28 mouse cellular contexts compared by ENCODE assay signal in the genomic region with DNA sequence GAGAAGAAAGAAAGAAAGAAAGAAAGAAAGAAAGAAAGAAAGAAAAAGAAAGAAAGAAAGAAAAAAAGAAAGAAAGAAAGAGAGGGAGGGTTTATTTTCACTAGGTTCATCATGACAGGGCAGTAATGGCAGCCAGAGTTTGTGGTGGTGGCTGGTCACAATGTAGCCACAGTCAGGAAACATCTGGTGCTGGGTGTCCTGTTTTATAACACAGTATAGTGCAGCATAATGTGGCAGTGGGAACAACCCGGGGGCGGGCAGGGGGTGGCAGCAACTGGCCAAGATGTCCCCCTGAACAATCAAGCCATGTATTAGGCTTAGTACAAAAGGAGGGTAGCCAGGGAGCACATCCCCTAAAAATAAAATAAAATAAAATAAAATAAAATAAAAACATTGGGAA. TPM values are rescaled to one million over a fixed set of nuclear protein-coding genes. Genes with fewer than 3 reads are reported as not detected.
"Had no signal": no experiment of that assay in that cellular context is flagged by ENCODE, and none has a peak within 500 bp of the region (broad histone marks: within the 10 kb centered on the region; RNA-seq: fewer than 3 reads in every experiment).

No protein-coding gene starts in this region.

- H3K27ac ChIP-seq: kidney, embryonic 15.5 days; limb, embryonic 12.5 days; limb, embryonic 15.5 days had no signal

- H3K9ac ChIP-seq: kidney, embryonic 15.5 days; limb, embryonic 12.5 days; limb, embryonic 15.5 days had no signal

- H3K4me1 ChIP-seq: limb, embryonic 12.5 days had no signal

- DNase-seq: kidney, adult 2 months; kidney, postnatal 10 days; layer of hippocampus, postnatal 36 days; left cerebral cortex, postnatal 4 days; lung, postnatal 14 days; lung, postnatal 4 days; midbrain, embryonic 14.5 days; thymus, adult 18-20 months; thymus, postnatal 36 days had no signal

- H3K4me2 ChIP-seq: kidney, embryonic 15.5 days; limb, embryonic 12.5 days; limb, embryonic 15.5 days; midbrain, embryonic 11.5 days had no signal

- H3K4me3 ChIP-seq: kidney, embryonic 15.5 days; limb, embryonic 12.5 days; limb, embryonic 15.5 days had no signal

- ATAC-seq: intestine, postnatal 0 days had no signal

- H3K36me3 ChIP-seq: kidney, embryonic 15.5 days; limb, embryonic 12.5 days; limb, embryonic 15.5 days had no signal

- H3K9me3 ChIP-seq: limb, embryonic 12.5 days; limb, embryonic 15.5 days had no signal

RNA-seq across cellular contexts. Expression of a gene that starts 3.7 kb away (rescaled TPM):
- polyA plus RNA-seq: small intestine, adult 2 months; spleen, adult 2 months had no signal

RNA-seq across cellular contexts. Expression of a gene that starts 29.3 kb away (rescaled TPM):
- total RNA-seq: layer of hippocampus, adult 8-10 months; layer of hippocampus, postnatal 10 days; layer of hippocampus, postnatal 36 days; left cerebral cortex, adult 8-10 months; left cerebral cortex, postnatal 14 days; left cerebral cortex, postnatal 4 days; megakaryocyte-erythroid progenitor cell, adult 5-6 weeks; midbrain, postnatal 0 days had no signal
- polyA plus RNA-seq: intestine, postnatal 0 days; kidney, embryonic 15.5 days; limb, embryonic 12.5 days; limb, embryonic 15.5 days; liver, embryonic 16.5 days; lung, embryonic 16.5 days; midbrain, embryonic 11.5 days; midbrain, embryonic 14.5 days; midbrain, postnatal 0 days; neural tube, embryonic 11.5 days; neural tube, embryonic 14.5 days; stomach, embryonic 16.5 days had no signal

RNA-seq across cellular contexts. Expression of a gene that starts 35.6 kb away (rescaled TPM):
- total RNA-seq: midbrain, postnatal 0 days had no signal
- polyA plus RNA-seq: testis, adult 2 months had no signal
